Mouse (Mus musculus): ENCODE measurements around the gene Layn. TPM values are rescaled to one million over a fixed set of nuclear protein-coding genes. Genes with fewer than 3 reads are reported as not detected.

The Layn gene
- total RNA-seq, 1 experiment: 2.8 TPM

DNA sequence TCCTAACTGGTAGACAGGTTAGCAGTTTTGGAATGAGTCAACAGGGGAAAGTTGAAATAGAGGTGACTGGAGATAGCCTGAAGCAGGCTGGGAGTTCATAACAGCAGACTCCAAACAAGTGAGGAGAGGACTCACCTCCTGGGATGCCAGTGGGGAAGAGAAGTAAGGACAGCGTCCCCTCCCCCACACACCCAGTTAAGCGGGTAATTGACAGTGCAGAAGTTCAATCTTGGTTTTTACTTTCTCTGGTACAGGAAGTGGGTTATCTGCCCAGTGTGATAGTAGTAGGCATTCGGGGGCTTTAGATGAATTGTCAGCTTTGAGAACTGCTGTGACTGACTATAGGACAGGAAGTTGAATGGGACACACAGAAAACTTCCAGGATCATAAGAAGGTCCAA is 56.5 kb downstream of the Layn start:
- in situ Hi-C loops (cut with MboI; ENCODE audit: low sequenced_read_pairs in 2 of 2, unreplicated experiment in 2 of 2): no loop called here
- Histone ChIP-seq H3K4me1 (ENCODE audit: control insufficient read depth in 2 of 2, insufficient read depth in 2 of 2, low read length in 2 of 2, poor library complexity in 1 of 2) (no peaks in the 10 kb centered on the region), H3K36me3 (ENCODE audit: control insufficient read depth, insufficient read depth, low read length, poor library complexity, severe bottlenecking) (no peaks in the 10 kb centered on the region), H3K9me3 (ENCODE audit: control insufficient read depth, insufficient read depth, low read depth, low read length) (no peaks in the 10 kb centered on the region), H3K27ac (ENCODE audit: insufficient read depth, low read depth, low read length, poor library complexity, severe bottlenecking) (no peak overlapping the region), H3K9ac (ENCODE audit: insufficient read depth, low read depth, low read length, poor library complexity, severe bottlenecking) (no peak overlapping the region), H3K4me3 (ENCODE audit: insufficient read depth in 1 of 2, low read depth in 1 of 2, low read length in 2 of 2, poor library complexity in 1 of 2, severe bottlenecking in 1 of 2) (no peak overlapping the region)
- TF ChIP-seq MAFK (IDR thresholded peaks at IDR 0.05; ENCODE audit: insufficient read depth, low read depth, low read length) (no peak), HCFC1 (IDR thresholded peaks at IDR 0.05; ENCODE audit: borderline replicate concordance, insufficient read depth, low read length) (no peak), CHD2 (IDR thresholded peaks at IDR 0.05; ENCODE audit: low read depth, low read length) (no peak), ZNF384 (IDR thresholded peaks at IDR 0.05; ENCODE audit: low read depth, low read length) (no peak), ZC3H11A (IDR thresholded peaks at IDR 0.05; ENCODE audit: borderline replicate concordance, low read depth, low read length) (no peak)
- DNase-seq (ENCODE audit: low read depth, low spot score): no peak

GRCm38 (mm10) chr9:51019670-51020069 is 57.2 kb downstream of the Layn start:
- Histone ChIP-seq H3K27ac (ENCODE audit: insufficient read depth, low read depth, low read length, poor library complexity, severe bottlenecking) (no peak overlapping the region), H3K9ac (ENCODE audit: insufficient read depth, low read depth, low read length, poor library complexity, severe bottlenecking) (no peak overlapping the region), H3K9me3 (ENCODE audit: control insufficient read depth, insufficient read depth, low read depth, low read length) (no peaks in the 10 kb centered on the region), H3K4me1 (ENCODE audit: control insufficient read depth in 2 of 2, insufficient read depth in 2 of 2, low read length in 2 of 2, poor library complexity in 1 of 2) (no peaks in the 10 kb centered on the region), H3K36me3 (ENCODE audit: control insufficient read depth, insufficient read depth, low read length, poor library complexity, severe bottlenecking) (no peaks in the 10 kb centered on the region), H3K4me3 (ENCODE audit: insufficient read depth in 1 of 2, low read depth in 1 of 2, low read length in 2 of 2, poor library complexity in 1 of 2, severe bottlenecking in 1 of 2) (no peak overlapping the region)
- TF ChIP-seq MAFK (IDR thresholded peaks at IDR 0.05; ENCODE audit: insufficient read depth, low read depth, low read length) (no peak), ZNF384 (IDR thresholded peaks at IDR 0.05; ENCODE audit: low read depth, low read length) (no peak), CHD2 (IDR thresholded peaks at IDR 0.05; ENCODE audit: low read depth, low read length) (no peak), ZC3H11A (IDR thresholded peaks at IDR 0.05; ENCODE audit: borderline replicate concordance, low read depth, low read length) (no peak), HCFC1 (IDR thresholded peaks at IDR 0.05; ENCODE audit: borderline replicate concordance, insufficient read depth, low read length) (no peak)
- in situ Hi-C loops (cut with MboI; ENCODE audit: low sequenced_read_pairs in 2 of 2, unreplicated experiment in 2 of 2): no loop called here
- DNase-seq (ENCODE audit: low read depth, low spot score): no peak

DNA sequence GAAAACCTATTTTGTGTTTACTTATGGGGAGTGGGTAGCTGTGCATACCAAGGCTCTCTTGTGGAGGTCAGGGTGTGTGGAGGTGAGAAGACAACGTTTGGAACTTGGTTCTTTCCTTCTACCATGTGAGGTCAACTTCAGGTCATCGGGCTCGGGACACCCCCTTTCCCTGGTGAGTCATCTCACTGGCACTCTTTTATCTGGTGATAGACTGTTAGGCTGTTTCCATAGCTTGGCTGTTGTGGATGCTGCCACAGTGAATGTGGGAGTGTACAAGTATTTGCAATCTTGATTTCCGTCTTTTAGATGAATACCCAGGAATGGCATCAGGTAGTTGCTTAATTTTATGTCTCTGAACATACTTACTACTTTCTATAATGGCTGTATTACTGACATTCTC is 61.2 kb downstream of the Layn start:
- in situ Hi-C loops (cut with MboI; ENCODE audit: low sequenced_read_pairs in 2 of 2, unreplicated experiment in 2 of 2): no loop called here
- TF ChIP-seq MAFK (IDR thresholded peaks at IDR 0.05; ENCODE audit: insufficient read depth, low read depth, low read length): no peak
- no peak for TF ChIP-seq ZC3H11A (IDR thresholded peaks at IDR 0.05; ENCODE audit: borderline replicate concordance, low read depth, low read length)
- TF ChIP-seq CHD2 (IDR thresholded peaks at IDR 0.05; ENCODE audit: low read depth, low read length): no peak
- no peak for TF ChIP-seq ZNF384 (IDR thresholded peaks at IDR 0.05; ENCODE audit: low read depth, low read length)
- no peak for TF ChIP-seq HCFC1 (IDR thresholded peaks at IDR 0.05; ENCODE audit: borderline replicate concordance, insufficient read depth, low read length)
- Histone ChIP-seq H3K9me3 (ENCODE audit: control insufficient read depth, insufficient read depth, low read depth, low read length) (no peaks in the 10 kb centered on the region), H3K4me3 (ENCODE audit: insufficient read depth in 1 of 2, low read depth in 1 of 2, low read length in 2 of 2, poor library complexity in 1 of 2, severe bottlenecking in 1 of 2) (no peak overlapping the region), H3K36me3 (ENCODE audit: control insufficient read depth, insufficient read depth, low read length, poor library complexity, severe bottlenecking) (no peaks in the 10 kb centered on the region), H3K27ac (ENCODE audit: insufficient read depth, low read depth, low read length, poor library complexity, severe bottlenecking) (no peak overlapping the region), H3K9ac (ENCODE audit: insufficient read depth, low read depth, low read length, poor library complexity, severe bottlenecking) (no peak overlapping the region), H3K4me1 (ENCODE audit: control insufficient read depth in 2 of 2, insufficient read depth in 2 of 2, low read length in 2 of 2, poor library complexity in 1 of 2) (no peaks in the 10 kb centered on the region)
- DNase-seq (ENCODE audit: low read depth, low spot score): no peak

DNA sequence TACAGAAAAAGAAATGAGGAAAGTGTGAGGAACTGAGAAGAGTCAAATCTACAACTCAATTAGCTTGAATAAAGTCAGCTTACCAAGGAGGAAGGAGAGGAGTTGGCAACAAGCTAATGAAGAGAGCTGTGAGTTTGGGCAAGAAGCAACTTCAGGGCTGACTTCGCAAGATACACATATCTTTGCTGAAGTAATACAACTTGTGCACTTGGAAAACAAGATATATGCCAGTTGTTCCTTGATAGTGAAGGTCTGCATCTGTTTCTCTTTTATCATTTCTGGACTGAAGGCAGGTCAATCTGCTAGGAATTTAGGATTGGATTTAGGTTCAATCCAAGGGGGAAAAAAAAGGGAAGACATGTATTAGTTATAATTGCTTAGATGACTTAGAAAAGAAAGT is 63.2 kb downstream of the Layn start:
- DNase-seq (ENCODE audit: low read depth, low spot score): no peak
- Histone ChIP-seq H3K4me1 (ENCODE audit: control insufficient read depth in 2 of 2, insufficient read depth in 2 of 2, low read length in 2 of 2, poor library complexity in 1 of 2) (no peaks in the 10 kb centered on the region), H3K27ac (ENCODE audit: insufficient read depth, low read depth, low read length, poor library complexity, severe bottlenecking) (no peak overlapping the region), H3K36me3 (ENCODE audit: control insufficient read depth, insufficient read depth, low read length, poor library complexity, severe bottlenecking) (no peaks in the 10 kb centered on the region), H3K4me3 (ENCODE audit: insufficient read depth in 1 of 2, low read depth in 1 of 2, low read length in 2 of 2, poor library complexity in 1 of 2, severe bottlenecking in 1 of 2) (no peak overlapping the region), H3K9me3 (ENCODE audit: control insufficient read depth, insufficient read depth, low read depth, low read length) (no peaks in the 10 kb centered on the region), H3K9ac (ENCODE audit: insufficient read depth, low read depth, low read length, poor library complexity, severe bottlenecking) (no peak overlapping the region)
- TF ChIP-seq CHD2 (IDR thresholded peaks at IDR 0.05; ENCODE audit: low read depth, low read length) (no peak), ZNF384 (IDR thresholded peaks at IDR 0.05; ENCODE audit: low read depth, low read length) (no peak), HCFC1 (IDR thresholded peaks at IDR 0.05; ENCODE audit: borderline replicate concordance, insufficient read depth, low read length) (no peak), ZC3H11A (IDR thresholded peaks at IDR 0.05; ENCODE audit: borderline replicate concordance, low read depth, low read length) (no peak), MAFK (IDR thresholded peaks at IDR 0.05; ENCODE audit: insufficient read depth, low read depth, low read length) (no peak)
- in situ Hi-C loops (cut with MboI; ENCODE audit: low sequenced_read_pairs in 2 of 2, unreplicated experiment in 2 of 2): no loop called here

GRCm38 (mm10) chr9:51009656-51009950 is 67.3 kb downstream of the Layn start:
- no peaks in the 10 kb centered on the region for H3K9me3 ChIP-seq (ENCODE audit: control insufficient read depth, insufficient read depth, low read depth, low read length)
- H3K27ac ChIP-seq (ENCODE audit: insufficient read depth, low read depth, low read length, poor library complexity, severe bottlenecking): no peak overlapping the region
- DNase-seq (ENCODE audit: low read depth, low spot score): no peak
- H3K4me3 ChIP-seq (ENCODE audit: insufficient read depth in 1 of 2, low read depth in 1 of 2, low read length in 2 of 2, poor library complexity in 1 of 2, severe bottlenecking in 1 of 2): peak overlapping the region in 1 of 2 experiments; percentile 15; a peak in 2 of 4 replicates
- no peak overlapping the region for H3K9ac ChIP-seq (ENCODE audit: insufficient read depth, low read depth, low read length, poor library complexity, severe bottlenecking)
- in situ Hi-C loops (cut with MboI; ENCODE audit: low sequenced_read_pairs in 2 of 2, unreplicated experiment in 2 of 2): loop anchor here in 1 of 2 experiments (10.0 kb wide), 1 partner anchor 145 kb away; no protein-coding TSS in a partner anchor
- TF ChIP-seq ZNF384 (IDR thresholded peaks at IDR 0.05; ENCODE audit: low read depth, low read length) (no peak), MAFK (IDR thresholded peaks at IDR 0.05; ENCODE audit: insufficient read depth, low read depth, low read length) (no peak), HCFC1 (IDR thresholded peaks at IDR 0.05; ENCODE audit: borderline replicate concordance, insufficient read depth, low read length) (no peak), CHD2 (IDR thresholded peaks at IDR 0.05; ENCODE audit: low read depth, low read length) (no peak), ZC3H11A (IDR thresholded peaks at IDR 0.05; ENCODE audit: borderline replicate concordance, low read depth, low read length) (no peak)
- H3K4me1 ChIP-seq (ENCODE audit: control insufficient read depth in 2 of 2, insufficient read depth in 2 of 2, low read length in 2 of 2, poor library complexity in 1 of 2): peaks cover 0 to 3% of the 10 kb centered on the region in 2 experiments; a peak in 2 of 4 replicates
- no peaks in the 10 kb centered on the region for H3K36me3 ChIP-seq (ENCODE audit: control insufficient read depth, insufficient read depth, low read length, poor library complexity, severe bottlenecking)

All from ES-E14 (cell line).